Mouse (Mus musculus): ENCODE results near the gene Kng1.
"Not testable (repeated sequence)": the region's sequence is repeated elsewhere in the genome, so short reads cannot be mapped to it uniquely, and the experiment has no call there.

- not testable (repeated sequence) for TF ChIP-seq POLR2A (IDR thresholded peaks at IDR 0.05; ENCODE audit: low read depth, low read length)
- 0 out of 2 replicates have a peak, but pooled peaks have one; percentile 12 for TF ChIP-seq CTCF (conservative IDR thresholded peaks at IDR 0.05; ENCODE audit: insufficient read depth, insufficient read length, low read depth, low read length)
Measured at GRCm38 (mm10) chr16:23088491-23088890, 30.8 kb downstream of the Kng1 start.

Data from kidney, adult 2 months (tissue).